Mouse (Mus musculus) gastrocnemius, postnatal 10 days (tissue): Measurements from ENCODE around the gene G6pc3. TPM values are rescaled to one million over a fixed set of nuclear protein-coding genes. Genes with fewer than 3 reads are reported as not detected.

Experiments used
- DNase-seq: peaks from one replicate; pipeline ENCODE4 v3.0.0; 2021; ENCODE audit warnings: mixed read lengths
- total RNA-seq, 2 experiments: library from RNA; stranded (reverse); gene quantifications; 2 replicates each; pipeline ENCODE4 v1.2.3; 2021

G6pc3 gene
- total RNA-seq, 2 experiments from 2014 or later: 32.2 to 34.6 TPM

GRCm38 (mm10) chr11:102217876-102218430 is 28.5 kb downstream of the G6pc3 start:
- peak; percentile 20 for DNase-seq

- peak; percentile 97 for DNase-seq
These were observed 29.4 kb downstream of the G6pc3 start for GRCm38 (mm10) chr11:102218783-102219182.

- DNase-seq: peak; percentile 33
These were observed 30.0 kb downstream of the G6pc3 start for GRCm38 (mm10) chr11:102219247-102219993.

GRCm38 (mm10) chr11:102219994-102220346 is 30.6 kb downstream of the G6pc3 start:
- peak; percentile 69 for DNase-seq

- DNase-seq: peak; percentile 10
These were observed 31.0 kb downstream of the G6pc3 start for GRCm38 (mm10) chr11:102220451-102220850.

- no peak for DNase-seq
These were observed 32.0 kb downstream of the G6pc3 start for GRCm38 (mm10) chr11:102221243-102221953.

- no peak for DNase-seq
These were observed 32.5 kb downstream of the G6pc3 start for GRCm38 (mm10) chr11:102221954-102222351.

- DNase-seq: no peak
These were observed 33.7 kb downstream of the G6pc3 start for GRCm38 (mm10) chr11:102223166-102223565.

- no peak for DNase-seq
These were observed 35.3 kb downstream of the G6pc3 start for GRCm38 (mm10) chr11:102224686-102225085.

- DNase-seq: no peak
These were observed 35.8 kb downstream of the G6pc3 start for GRCm38 (mm10) chr11:102225221-102225620.

- no peak for DNase-seq
These were observed 36.9 kb downstream of the G6pc3 start for GRCm38 (mm10) chr11:102226067-102226978.

- no peak for DNase-seq
These were observed 38.1 kb downstream of the G6pc3 start for GRCm38 (mm10) chr11:102227270-102228190.

- no peak for DNase-seq
These were observed 38.7 kb downstream of the G6pc3 start for GRCm38 (mm10) chr11:102228191-102228545.

- DNase-seq: no peak
These were observed 39.3 kb downstream of the G6pc3 start for GRCm38 (mm10) chr11:102228646-102229268.

- DNase-seq: peak; percentile 17
These were observed 40.0 kb downstream of the G6pc3 start for GRCm38 (mm10) chr11:102229331-102229953.

- peak; percentile 96 for DNase-seq
These were observed 40.8 kb downstream of the G6pc3 start, which contains the start of gene Hdac5 for GRCm38 (mm10) chr11:102230006-102230741. Hdac5 (minus strand) TSS chr11:102230166.

- no peak for DNase-seq
These were observed 46.6 kb downstream of the G6pc3 start for GRCm38 (mm10) chr11:102236022-102236421.

GRCm38 (mm10) chr11:102240636-102241035 is 51.2 kb downstream of the G6pc3 start:
- no peak for DNase-seq

GRCm38 (mm10) chr11:102241246-102241645 is 51.8 kb downstream of the G6pc3 start:
- no peak for DNase-seq
